Mouse (Mus musculus) gastrocnemius, postnatal 4 days (tissue): ENCODE results near the gene Senp7. TPM values are rescaled to one million over a fixed set of nuclear protein-coding genes. Genes with fewer than 3 reads are reported as not detected.
"Not testable (repeated sequence)": the region's sequence is repeated elsewhere in the genome, so short reads cannot be mapped to it uniquely, and the experiment has no call there.

ENCODE experiments used
- DNase-seq, 2 experiments: peaks; one replicate each; pipeline ENCODE4 v3.0.0; 2021 to 2022; ENCODE audit warnings: low spot score in 2 of 2, mixed read lengths in 2 of 2
- microRNA-seq: library from miRNA; unstranded; fragments of <30 nt; microRNA quantifications from one replicate; pipeline ENCODE4 v1.2.0, GENCODE M21; 2021
- total RNA-seq, 2 experiments: library from RNA; stranded (reverse); gene quantifications; 2 replicates each; pipeline ENCODE4 v1.2.3; 2021

The Senp7 gene
- total RNA-seq, 2 experiments from 2014 or later = 27.3 to 28.4 TPM

DNA sequence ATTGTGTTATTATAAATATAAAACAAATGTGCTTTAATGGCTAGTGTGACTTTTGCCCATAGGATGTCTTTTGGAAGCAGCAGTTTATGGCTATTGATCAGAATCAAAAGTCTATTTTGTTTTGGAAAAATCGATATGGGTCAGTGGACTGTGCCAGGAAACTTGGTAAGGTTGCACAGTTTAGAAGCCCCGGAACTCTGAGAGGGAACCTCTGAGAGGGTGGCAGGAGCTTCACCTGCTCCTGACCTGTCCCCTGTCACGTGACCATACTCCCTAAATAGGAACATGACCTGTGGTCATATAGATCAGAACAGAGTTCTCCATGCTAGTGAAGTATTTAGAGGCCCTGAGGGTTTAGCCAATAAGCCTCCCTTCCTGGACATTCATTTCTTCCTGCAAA, 75.9 kb downstream of the Senp7 start:
- no peak for DNase-seq

DNA sequence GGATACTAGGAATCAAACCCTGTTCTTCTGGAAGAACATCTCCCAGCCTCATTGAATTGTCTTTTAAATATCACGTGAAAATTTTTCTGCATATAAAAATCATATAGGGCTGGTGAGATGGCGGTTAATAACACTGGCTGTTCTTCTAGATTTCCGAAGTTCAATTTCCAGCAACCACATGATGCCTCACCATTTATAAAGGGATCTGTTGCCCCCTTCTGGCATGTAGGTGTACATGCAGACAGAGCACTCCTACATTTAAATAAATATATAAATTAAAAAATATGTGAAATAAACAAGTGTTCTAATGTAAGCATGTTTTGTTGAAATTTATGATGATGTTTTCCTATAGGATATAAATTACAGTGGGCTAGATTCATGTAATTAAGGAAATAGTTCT, 83.5 kb downstream of the Senp7 start:
- no peak for DNase-seq

GRCm38 (mm10) chr16:56134149-56134548, 86.0 kb downstream of the Senp7 start:
- no peak for DNase-seq

DNA sequence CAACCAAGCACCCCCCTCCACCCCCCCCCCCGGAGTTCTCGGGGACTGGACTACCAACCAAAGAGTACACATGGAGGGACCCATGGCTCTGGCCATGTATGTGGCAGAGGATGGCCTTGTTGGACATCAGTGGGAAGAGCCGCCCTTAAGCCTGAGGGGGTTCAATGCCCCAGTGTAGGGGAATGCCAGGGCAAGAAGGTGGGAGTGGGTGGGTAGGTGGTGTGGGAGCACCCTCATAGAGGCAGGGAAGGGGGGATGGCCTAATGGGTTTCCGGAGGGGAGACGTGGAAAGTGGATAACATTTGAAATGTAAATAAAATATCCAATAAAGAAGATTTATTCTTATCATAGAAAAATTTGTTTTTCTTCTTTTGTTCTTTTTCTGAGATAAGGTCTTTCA, 89.5 kb downstream of the Senp7 start:
- DNase-seq = not testable (repeated sequence)

- no peak for DNase-seq
These were observed 91.8 kb downstream of the Senp7 start for GRCm38 (mm10) chr16:56139921-56140320.

DNA sequence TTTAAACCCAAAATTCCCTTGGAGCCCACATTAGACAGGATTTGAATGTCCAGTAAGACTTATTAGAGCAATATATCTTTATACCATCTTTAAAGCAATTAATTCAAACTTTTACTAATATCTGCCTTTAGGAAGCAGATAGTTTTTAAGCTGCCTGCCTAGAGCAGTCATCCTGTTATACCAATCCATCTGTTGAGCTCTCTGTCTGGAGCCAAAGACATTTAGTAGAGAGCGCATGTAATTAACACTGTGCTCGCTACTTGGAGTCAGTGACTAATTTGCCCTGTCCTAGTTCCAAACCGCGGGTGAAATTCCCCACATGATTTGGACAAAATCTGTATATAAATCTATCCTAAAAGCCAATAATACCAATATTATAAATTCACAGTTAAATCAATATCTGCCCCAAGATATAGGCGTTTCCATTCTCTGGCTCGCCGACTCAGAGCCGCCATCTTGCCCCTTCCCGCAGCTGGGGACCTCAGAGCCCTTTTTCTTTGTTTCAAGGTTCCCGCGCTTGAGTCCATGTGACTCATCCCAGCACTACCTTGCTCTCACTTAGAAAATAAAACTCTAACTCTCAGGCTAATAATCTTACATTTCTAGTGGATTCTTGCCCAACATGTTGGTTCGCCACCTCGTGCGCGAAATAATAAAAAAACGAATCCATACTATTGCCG, 96.9 kb downstream of the Senp7 start:
- DNase-seq = no peak

- no peak for DNase-seq
These were observed 99.5 kb downstream of the Senp7 start for GRCm38 (mm10) chr16:56147679-56148078.

GRCm38 (mm10) chr16:56163466-56163865, 115.3 kb downstream of the Senp7 start:
- DNase-seq = no peak

DNA sequence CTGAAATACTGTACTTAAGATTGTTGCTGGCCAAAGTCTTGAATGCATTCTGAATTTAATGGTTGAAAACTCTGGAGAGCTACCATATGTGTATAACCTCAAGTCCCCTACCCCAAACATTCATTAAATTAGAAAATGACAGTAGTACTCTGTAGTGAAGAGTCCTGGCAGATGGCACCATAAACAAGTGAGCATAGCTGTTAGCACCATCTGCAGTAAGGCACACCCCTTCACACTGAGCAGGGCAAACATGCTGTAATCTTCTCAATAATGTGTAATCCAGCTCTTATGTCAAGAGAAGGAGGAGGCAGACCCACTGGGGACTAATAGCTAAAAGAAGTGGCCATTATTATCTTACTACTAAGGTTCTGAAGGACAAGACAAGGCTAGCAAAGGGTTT, 122.1 kb downstream of the Senp7 start:
- DNase-seq = no peak

DNA sequence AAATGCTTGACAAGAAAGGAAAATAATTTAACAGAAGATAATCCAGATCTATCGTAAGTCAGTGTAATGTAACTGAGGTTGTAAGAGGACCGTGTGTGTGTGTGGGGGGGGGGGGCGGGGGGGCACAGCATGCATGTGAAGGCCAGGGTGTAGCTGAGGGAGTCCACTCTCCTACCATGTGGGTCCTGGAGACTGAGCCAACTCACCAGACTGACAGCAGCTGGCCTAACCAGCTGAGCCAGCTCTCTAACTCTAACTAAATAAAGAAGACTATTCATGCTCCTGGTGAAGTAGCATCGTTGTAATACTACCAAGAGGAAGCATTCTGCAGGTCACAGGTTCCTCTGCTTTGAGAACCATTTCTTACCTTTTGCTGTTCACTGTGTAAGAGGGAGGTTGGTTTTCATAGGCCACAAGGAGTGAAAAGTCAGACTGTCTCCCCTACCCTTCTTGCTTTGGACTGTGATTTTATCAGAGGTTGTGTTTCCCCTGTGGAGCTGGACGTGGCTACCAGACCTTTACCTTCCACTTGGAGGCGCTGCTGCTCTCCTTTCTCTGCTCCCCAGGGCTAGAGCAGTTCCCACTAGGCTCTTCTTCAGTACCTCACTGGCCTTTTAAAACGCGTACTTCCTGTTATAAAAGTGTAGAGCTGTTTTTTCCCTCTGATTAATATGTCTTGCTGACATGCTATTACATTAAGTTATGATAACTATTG, 127.9 kb downstream of the Senp7 start:
- peak in 1 of 2 experiments; percentile 33 for DNase-seq

- no peak for DNase-seq
These were observed 138.7 kb downstream of the Senp7 start for GRCm38 (mm10) chr16:56186863-56187262.

GRCm38 (mm10) chr16:56188198-56188597, 140.1 kb downstream of the Senp7 start:
- DNase-seq = no peak

- no peak for DNase-seq
These were observed 155.9 kb downstream of the Senp7 start, which contains the start of gene Impg2 for GRCm38 (mm10) chr16:56204051-56204450. Gene Impg2 (plus strand): TSS chr16:56204313.

DNA sequence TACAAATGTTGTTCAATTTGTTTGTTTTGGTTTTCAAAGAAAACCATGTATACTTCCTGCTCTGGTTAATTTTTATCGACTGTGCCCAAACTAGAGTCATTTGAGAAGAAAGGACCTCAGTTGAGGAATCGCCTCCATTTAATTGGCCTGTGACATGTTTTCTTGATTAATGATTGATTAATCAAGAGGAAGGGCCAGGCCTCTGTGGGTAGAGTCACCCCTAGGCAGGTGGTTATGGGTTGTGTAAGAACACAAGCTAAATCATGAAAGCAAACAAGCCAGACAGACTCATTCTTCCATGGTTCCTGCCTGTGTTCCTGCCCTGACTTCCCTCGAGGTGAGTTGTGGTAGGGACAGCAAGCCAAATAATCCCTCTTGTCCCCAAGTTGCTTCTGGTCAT, 164.6 kb downstream of the Senp7 start:
- no peak for DNase-seq

DNA sequence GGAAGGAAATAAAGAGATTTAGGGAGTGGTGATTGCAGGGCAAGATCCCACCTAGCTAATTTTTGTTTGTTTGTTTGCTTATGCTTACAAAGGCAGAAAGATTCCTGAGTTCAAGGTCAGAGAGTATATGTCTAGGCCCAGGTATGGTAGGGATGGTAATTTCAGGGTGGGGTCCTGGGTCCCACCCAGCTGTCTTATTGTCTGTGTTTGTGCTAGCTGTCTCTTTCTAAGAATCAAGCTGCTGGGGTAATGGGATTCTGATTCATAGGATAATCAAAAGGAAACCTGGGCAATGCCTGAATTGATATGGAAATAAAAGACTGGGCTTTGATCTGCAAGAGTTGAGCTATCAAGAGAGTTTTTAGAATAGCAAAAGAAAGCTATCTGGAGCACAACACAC, 179.5 kb downstream of the Senp7 start:
- no peak for DNase-seq

GRCm38 (mm10) chr16:56229455-56229854, 181.3 kb downstream of the Senp7 start:
- no peak for DNase-seq

- no peak for DNase-seq
These were observed 183.2 kb downstream of the Senp7 start for GRCm38 (mm10) chr16:56231300-56231699.

DNA sequence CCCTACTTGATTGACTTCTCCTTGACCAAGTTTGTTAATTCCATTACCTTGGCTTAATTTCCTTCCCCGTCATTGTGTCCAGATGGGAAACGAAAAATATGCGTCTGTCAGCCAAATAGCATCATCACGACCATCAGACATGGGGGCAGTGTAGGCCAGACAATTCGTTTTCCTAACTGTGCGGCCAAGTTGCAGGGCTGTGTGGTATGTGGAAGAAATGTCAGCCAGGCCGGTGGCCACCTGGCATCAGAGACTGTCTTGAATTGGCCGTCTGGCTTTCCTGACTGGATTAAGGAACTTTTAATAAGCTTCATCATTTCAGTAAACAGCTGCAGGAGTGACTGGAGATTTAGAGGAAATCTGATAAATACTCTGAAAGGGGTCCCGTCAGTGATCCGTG, 184.6 kb downstream of the Senp7 start:
- peak; percentile 27 to 62 for DNase-seq

Small RNAs within 50 kb of the gene (microRNA-seq; reads per million reads assigned to microRNA genes)
- gene Gm24047 = not detected

Other genes with a start within 250 kb of the Senp7 start
- gene Nfkbiz, start 209.4 kb upstream of the Senp7 start, total RNA-seq = 1 to 10 TPM; 2.7 to 3.0 TPM
- gene Nxpe3, start 153.1 kb upstream of the Senp7 start, total RNA-seq = under 1 TPM; 0.39 TPM
- 1 to 10 TPM; 5.4 to 7.9 TPM for gene Cep97, start 113.5 kb upstream of the Senp7 start, total RNA-seq
- gene Rpl24, start 82.1 kb upstream of the Senp7 start, total RNA-seq = 100 to 1,000 TPM; 945 to 977 TPM
- gene Zbtb11, start 74.5 kb upstream of the Senp7 start, total RNA-seq = 10 to 100 TPM in 1 of 2 experiments, 1 to 10 TPM in 1; 9.5 to 11.5 TPM
- 10 to 100 TPM; 59.0 to 66.2 TPM for gene Pcnp, start 18.6 kb upstream of the Senp7 start, total RNA-seq
- gene Trmt10c, start 10.5 kb upstream of the Senp7 start, total RNA-seq = 10 to 100 TPM in 1 of 2 experiments, 1 to 10 TPM in 1; 8.7 to 10.4 TPM
- gene Impg2, start 156.0 kb downstream of the Senp7 start, total RNA-seq = 1 to 10 TPM in 1 of 2 experiments, under 1 TPM in 1; 0.83 to 1.1 TPM